Mouse (Mus musculus) heart, adult 2 months (tissue): ENCODE measurements around the gene Alpl.

Source experiments
- CTCF ChIP-seq: fragments of 200-600 bp; IDR thresholded peaks from 2 replicates; pipeline ENCODE4 v1.8.1; 2022; ENCODE audit warnings: antibody characterized with exemption, mild to moderate bottlenecking, moderate library complexity
- POLR2A ChIP-seq: fragments of 200-500 bp; IDR thresholded peaks from 2 replicates; pipeline ENCODE4 v1.6.1; 2011; ENCODE audit warnings: mild to moderate bottlenecking, low read depth, low read length, control low read depth; ENCODE audit not compliant: insufficient read depth

DNA sequence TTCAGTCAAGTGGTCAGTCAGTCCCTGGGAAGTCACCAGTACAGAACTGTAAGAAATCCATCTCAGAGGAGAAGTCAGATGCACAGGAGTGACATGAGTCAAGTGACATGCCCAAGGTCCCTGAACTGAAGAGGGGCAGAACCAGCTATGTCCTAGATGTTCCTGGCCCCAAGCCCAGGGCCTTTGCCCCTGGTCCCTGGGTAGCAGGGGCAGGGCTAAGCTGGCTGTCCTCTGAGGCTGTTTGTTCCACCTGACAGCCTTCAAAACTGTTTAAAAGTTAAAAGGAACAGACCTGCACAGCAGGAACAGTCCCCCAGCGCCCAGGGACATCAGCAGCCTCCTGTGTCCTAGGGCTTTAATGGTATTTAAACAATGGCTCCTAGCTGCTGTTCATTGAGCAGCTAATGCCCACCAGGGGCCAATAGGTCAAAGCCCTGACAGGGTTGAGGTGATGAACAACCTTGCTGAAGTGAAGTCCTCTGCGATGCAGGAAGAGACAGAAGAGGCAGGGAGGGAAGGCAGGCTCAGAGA is 22.8 kb downstream of the Alpl start:
- TF ChIP-seq POLR2A = no peak
- no peak for TF ChIP-seq CTCF
